Mouse (Mus musculus) urinary bladder, postnatal 14 days (tissue): ENCODE measurements around the gene Dact2.
A peak's percentile ranks its signal among the peaks of the same experiment; 100 is the strongest.

Experiments
- DNase-seq: peaks from one replicate; pipeline ENCODE4 v3.0.0; 2021; ENCODE audit warnings: low spot score

The Dact2 gene

GRCm38 (mm10) chr17:14204061-14204460 lies at the start of gene Dact2:
Gene Dact2 (minus strand): TSS chr17:14204304.
- no peak for DNase-seq

- DNase-seq = peak; percentile 47
Measured at GRCm38 (mm10) chr17:14252456-14252855, 48.4 kb upstream of the Dact2 start.

- no peak for DNase-seq
Measured at GRCm38 (mm10) chr17:14250401-14250800, 46.3 kb upstream of the Dact2 start.

GRCm38 (mm10) chr17:14249595-14249994 lies 45.5 kb upstream of the Dact2 start:
- DNase-seq = peak; percentile 69

- DNase-seq = no peak
Measured at GRCm38 (mm10) chr17:14247931-14248330, 43.8 kb upstream of the Dact2 start.

GRCm38 (mm10) chr17:14246266-14246665 lies 42.2 kb upstream of the Dact2 start:
- no peak for DNase-seq

GRCm38 (mm10) chr17:14244195-14244965 lies 40.3 kb upstream of the Dact2 start:
- peak; percentile 43 for DNase-seq

- no peak for DNase-seq
Measured at GRCm38 (mm10) chr17:14242634-14243033, 38.5 kb upstream of the Dact2 start.

GRCm38 (mm10) chr17:14239960-14240359 lies 35.9 kb upstream of the Dact2 start:
- no peak for DNase-seq

GRCm38 (mm10) chr17:14237134-14237533 lies 33.0 kb upstream of the Dact2 start:
- DNase-seq = no peak

GRCm38 (mm10) chr17:14234774-14235389 lies 30.8 kb upstream of the Dact2 start:
- no peak for DNase-seq

GRCm38 (mm10) chr17:14233658-14234057 lies 29.6 kb upstream of the Dact2 start:
- DNase-seq = no peak

GRCm38 (mm10) chr17:14232629-14233028 lies 28.5 kb upstream of the Dact2 start:
- peak; percentile 89 for DNase-seq

GRCm38 (mm10) chr17:14230698-14231430 lies 26.8 kb upstream of the Dact2 start:
- no peak for DNase-seq

- DNase-seq = no peak
Measured at GRCm38 (mm10) chr17:14228381-14228780, 24.3 kb upstream of the Dact2 start.

- no peak for DNase-seq
Measured at GRCm38 (mm10) chr17:14227601-14228000, 23.5 kb upstream of the Dact2 start.

- no peak for DNase-seq
Measured at GRCm38 (mm10) chr17:14226778-14227177, 22.7 kb upstream of the Dact2 start.

- no peak for DNase-seq
Measured at GRCm38 (mm10) chr17:14225982-14226652, 22.0 kb upstream of the Dact2 start.

- no peak for DNase-seq
Measured at GRCm38 (mm10) chr17:14221893-14222615, 17.9 kb upstream of the Dact2 start.

- DNase-seq = peak; percentile 73
Measured at GRCm38 (mm10) chr17:14220606-14221202, 16.6 kb upstream of the Dact2 start.

- no peak for DNase-seq
Measured at GRCm38 (mm10) chr17:14213976-14214529, 9.9 kb upstream of the Dact2 start.
